Mouse (Mus musculus) liver, postnatal 0 days (tissue): ENCODE measurements around the gene Tm9sf3. TPM values are rescaled to one million over a fixed set of nuclear protein-coding genes. Genes with fewer than 3 reads are reported as not detected.
A peak's percentile ranks its signal among the peaks of the same experiment; 100 is the strongest.

Experiments used
- ATAC-seq: fragments of 200-750 bp; cut with Nextera tagmentation; 2 replicates; pipeline ENCODE4 v1.8.0; 2017; ENCODE audit warnings: mild to moderate bottlenecking, moderate library complexity
- DNase-seq: peaks from one replicate; pipeline ENCODE4 v3.0.0-alpha.2; 2016
- H3K27ac ChIP-seq: fragments of 300-500 bp; sonication (generic); 2 replicates; pipeline ENCODE4 v1.5.1; 2014; ENCODE audit warnings: antibody characterized with exemption, moderate library complexity, mild to moderate bottlenecking, low read depth
- H3K27me3 ChIP-seq: fragments of 300-500 bp; sonication (generic); 2 replicates; pipeline ENCODE4 v1.6.1; 2014; ENCODE audit warnings: low read length, control low read depth, mixed read lengths; ENCODE audit not compliant: insufficient read depth
- H3K36me3 ChIP-seq: fragments of 300-500 bp; sonication (generic); replicated peaks from 2 replicates; pipeline ENCODE4 v1.6.1; 2014; ENCODE audit warnings: mild to moderate bottlenecking, control low read depth, low read length, moderate library complexity, mixed read lengths; ENCODE audit not compliant: insufficient read depth
- H3K4me1 ChIP-seq: fragments of 300-500 bp; sonication (generic); 2 replicates; pipeline ENCODE4 v1.6.1; 2014; ENCODE audit warnings: antibody characterized with exemption, mild to moderate bottlenecking, control low read depth; ENCODE audit not compliant: insufficient read depth
- H3K4me2 ChIP-seq: fragments of 300-500 bp; sonication (generic); 2 replicates; pipeline ENCODE4 v1.6.1; 2014; ENCODE audit warnings: low read depth, mild to moderate bottlenecking, low read length, moderate library complexity, mixed read lengths
- H3K4me3 ChIP-seq: fragments of 300-500 bp; sonication (generic); 2 replicates; pipeline ENCODE4 v1.5.1; 2014; ENCODE audit warnings: low read depth, low read length
- H3K9ac ChIP-seq: fragments of 300-500 bp; sonication (generic); replicated peaks from 2 replicates; pipeline ENCODE4 v1.6.1; 2014; ENCODE audit warnings: mild to moderate bottlenecking, moderate library complexity
- H3K9me3 ChIP-seq: fragments of 300-500 bp; sonication (generic); 2 replicates; pipeline ENCODE4 v1.6.1; 2016; ENCODE audit warnings: mild to moderate bottlenecking, control low read depth, low read length, mixed read lengths
- CTCF ChIP-seq: sonication (generic); IDR thresholded peaks from 2 replicates; pipeline ENCODE4 v1.5.1; 2016; ENCODE audit warnings: antibody characterized with exemption, low read depth
- EP300 ChIP-seq: IDR thresholded peaks from 2 replicates; pipeline ENCODE4 v1.6.1; 2016; ENCODE audit warnings: antibody characterized with exemption, low read depth, mild to moderate bottlenecking
- WGBS: fragments of 180-500 bp; shearing (Covaris S2); extraction: QIAGEN DNeasy Blood & Tissue Kit; methylation state at CpG from one replicate; pipeline ENCODE4 v1.1.7; 2014; ENCODE audit not compliant: insufficient replicate concordance; 5-methylcytosine and 5-hydroxymethylcytosine counted together
- polyA plus RNA-seq: library from polyadenylated mRNA; unstranded; fragments of >200 nt; fragmentation: Nextera tagmentation; extraction: Ambion mirVana; gene quantifications from 2 replicates; pipeline ENCODE4 v1.2.1, GENCODE M21; 2015

Gene Tm9sf3
- polyA plus RNA-seq, 1 experiment from 2014 or later: 45.8 TPM

DNA sequence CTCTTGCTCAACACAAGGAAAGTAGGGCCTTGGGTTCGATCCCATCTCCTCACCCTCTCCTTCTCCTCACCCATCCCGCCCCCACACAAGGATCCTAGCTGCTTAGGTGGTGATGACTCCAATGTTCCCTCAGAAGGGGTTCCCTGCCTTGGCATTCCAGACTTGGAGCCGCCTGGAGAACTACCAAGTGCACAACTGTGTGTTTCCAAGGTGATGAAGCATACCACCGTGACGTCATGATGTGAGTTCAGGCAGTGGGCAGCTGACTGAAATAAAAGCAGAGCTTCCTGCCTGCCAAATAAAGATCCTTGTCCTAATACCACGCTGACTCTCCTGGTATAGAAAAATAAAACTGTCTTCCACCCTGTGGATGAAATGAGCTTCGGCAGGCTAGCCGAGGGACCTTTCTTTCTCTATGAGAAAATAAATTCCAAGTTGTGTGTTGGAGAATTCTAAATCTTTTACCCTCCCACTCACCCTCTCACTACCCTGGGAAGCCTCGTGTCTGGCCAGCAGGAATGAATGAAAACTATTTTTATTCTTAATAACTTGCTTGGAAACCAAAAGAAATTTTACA is 6.4 kb upstream of the Tm9sf3 start:
- no peaks in the 10 kb centered on the region for H3K9me3 ChIP-seq
- ATAC-seq: no peak
- H3K9ac ChIP-seq: no peak overlapping the region
- H3K4me3 ChIP-seq: no peak overlapping the region
- 73% methylated on average over 9 of the region's 9 CpGs for WGBS
- H3K4me2 ChIP-seq: no peak overlapping the region
- no peak for TF ChIP-seq EP300
- TF ChIP-seq CTCF: no peak
- no peaks in the 10 kb centered on the region for H3K27me3 ChIP-seq
- DNase-seq: no peak
- peaks cover 14% of the 10 kb centered on the region for H3K36me3 ChIP-seq
- H3K4me1 ChIP-seq: peaks cover 6% of the 10 kb centered on the region
- H3K27ac ChIP-seq: no peak overlapping the region

GRCm38 (mm10) chr19:41266251-41266901 is 2.6 kb upstream of the Tm9sf3 start:
- Histone ChIP-seq H3K4me1 (peaks cover 12% of the 10 kb centered on the region), H3K27me3 (no peaks in the 10 kb centered on the region), H3K9ac (no peak overlapping the region), H3K27ac (no peak overlapping the region), H3K9me3 (no peaks in the 10 kb centered on the region), H3K36me3 (0 out of 2 replicates have a peak, but pooled peaks cover 2% of the 10 kb centered on the region), H3K4me2 (no peak overlapping the region), H3K4me3 (no peak overlapping the region)
- no peak for DNase-seq
- no peak for ATAC-seq
- no peak for TF ChIP-seq EP300
- WGBS: 65% methylated on average over 8 of the region's 8 CpGs

DNA sequence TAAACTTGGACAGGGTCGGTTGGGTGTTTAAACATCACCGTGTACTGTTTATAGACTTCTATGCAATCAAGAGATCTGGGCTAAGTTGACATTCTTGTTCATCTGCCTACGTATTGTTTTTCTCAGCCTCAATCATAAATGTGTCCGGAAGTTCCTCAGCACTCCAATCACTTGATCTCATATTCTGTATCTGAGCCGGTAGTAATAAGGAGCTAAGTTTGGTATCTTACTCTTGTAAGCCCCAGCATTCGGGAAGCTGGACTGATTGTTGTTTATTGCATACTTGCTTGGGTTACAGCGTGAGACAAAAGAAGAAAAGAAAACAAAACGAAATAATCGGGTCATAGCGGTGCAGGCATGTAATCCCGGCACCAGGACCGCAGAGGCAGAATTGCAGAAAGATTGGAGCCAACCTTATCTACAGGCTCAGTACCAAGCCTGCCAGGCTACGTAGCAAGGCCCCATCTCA is 568 bp upstream of the Tm9sf3 start:
- H3K27ac ChIP-seq: peak overlapping the region; percentile 100
- H3K4me3 ChIP-seq: peak overlapping the region; percentile 80
- peak overlapping the region; percentile 96 for H3K4me2 ChIP-seq
- 0 out of 2 replicates have a peak, but pooled peaks cover 2% of the 10 kb centered on the region for H3K36me3 ChIP-seq
- peak overlapping the region; percentile 90 for H3K9ac ChIP-seq
- no peak for TF ChIP-seq EP300
- TF ChIP-seq CTCF: no peak
- ATAC-seq (peak; percentile 1; the same call in 1 of the 2 replicates), DNase-seq (no peak)
- no peaks in the 10 kb centered on the region for H3K27me3 ChIP-seq
- WGBS: 18% methylated on average over 13 of the region's 13 CpGs
- peaks cover 22% of the 10 kb centered on the region for H3K4me1 ChIP-seq
- no peaks in the 10 kb centered on the region for H3K9me3 ChIP-seq

DNA sequence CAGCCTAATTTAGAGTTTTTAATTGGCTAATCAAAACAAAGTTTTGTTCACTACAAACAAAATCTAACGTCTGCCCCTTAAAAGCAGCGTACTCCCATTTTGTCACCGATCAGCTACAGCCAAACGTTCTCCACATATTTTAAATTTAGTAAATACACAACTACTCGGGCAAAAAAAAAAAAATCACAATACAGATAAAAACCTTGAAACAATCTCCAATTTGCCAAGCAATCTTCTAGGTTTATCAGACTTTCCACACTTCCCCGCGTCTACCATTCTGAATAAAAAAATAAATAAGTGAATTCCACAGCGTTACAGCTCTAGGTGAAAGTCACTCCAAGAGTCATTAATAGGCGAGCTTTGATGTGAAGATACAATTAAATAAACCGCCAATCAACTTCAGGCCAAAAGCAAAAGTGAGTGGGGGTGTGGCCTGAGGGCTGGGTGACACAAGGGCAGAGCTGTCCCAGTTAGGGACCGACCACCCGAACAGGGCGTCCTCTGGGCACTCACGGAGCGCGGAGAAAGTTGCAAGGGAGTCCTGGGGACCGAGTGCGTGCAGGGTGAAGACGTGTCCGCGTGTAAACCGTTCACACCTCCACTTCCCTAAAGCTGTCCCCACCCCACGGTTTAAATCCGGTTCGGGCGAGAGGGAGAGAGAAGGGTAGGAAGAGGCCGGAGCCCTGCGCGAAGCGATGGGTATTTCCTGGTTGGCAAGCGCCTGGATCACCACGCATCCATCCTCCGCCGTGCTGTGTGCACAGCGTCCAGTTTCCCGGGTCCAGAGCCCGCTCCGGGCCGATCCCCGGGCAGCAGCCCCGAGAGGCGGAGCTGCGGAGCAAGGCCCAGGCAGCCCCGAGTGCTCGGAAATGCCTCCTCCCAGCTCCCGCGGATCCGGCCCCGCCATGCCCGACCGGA is 826 bp downstream of the Tm9sf3 start:
- 0 out of 2 replicates have a peak, but pooled peaks cover 2% of the 10 kb centered on the region for H3K36me3 ChIP-seq
- H3K4me2 ChIP-seq: peak overlapping the region; percentile 96
- peak overlapping the region; percentile 90 for H3K9ac ChIP-seq
- TF ChIP-seq EP300 (no peak), CTCF (no peak)
- peak; percentile 84 for ATAC-seq
- peak; percentile 81 for DNase-seq
- 3% methylated on average over 51 of the region's 51 CpGs for WGBS
- peak overlapping the region; percentile 80 for H3K4me3 ChIP-seq
- H3K4me1 ChIP-seq: peaks cover 30% of the 10 kb centered on the region
- no peaks in the 10 kb centered on the region for H3K9me3 ChIP-seq
- H3K27me3 ChIP-seq: no peaks in the 10 kb centered on the region
- H3K27ac ChIP-seq: peak overlapping the region; percentile 100

- no peaks in the 10 kb centered on the region for H3K27me3 ChIP-seq
These were observed 3.1 kb downstream of the Tm9sf3 start for GRCm38 (mm10) chr19:41260736-41261135.

DNA sequence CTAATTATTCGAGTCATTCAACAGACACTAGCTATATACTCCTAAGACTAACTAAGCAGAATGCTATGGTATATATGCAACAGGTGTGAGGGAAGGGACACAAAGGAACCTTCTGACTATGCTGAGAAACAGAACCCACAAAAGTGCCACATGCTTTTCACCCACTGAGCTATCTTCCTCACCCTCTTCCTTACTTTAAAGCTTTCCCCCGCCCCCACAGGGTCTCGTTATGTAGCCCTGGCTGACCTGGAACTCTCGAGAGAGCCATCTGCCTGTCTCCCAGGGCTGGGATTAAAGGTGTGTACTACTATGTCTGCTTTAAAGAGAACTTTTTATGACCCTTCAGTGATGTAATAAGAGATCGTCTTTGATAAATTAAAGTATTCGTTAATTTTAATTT is 4.5 kb downstream of the Tm9sf3 start:
- H3K4me3 ChIP-seq: no peak overlapping the region
- no peaks in the 10 kb centered on the region for H3K9me3 ChIP-seq
- no peak overlapping the region for H3K27ac ChIP-seq
- TF ChIP-seq EP300 (no peak), CTCF (no peak)
- WGBS: 75% methylated on average over 6 of the region's 6 CpGs
- no peak overlapping the region for H3K4me2 ChIP-seq
- H3K27me3 ChIP-seq: no peaks in the 10 kb centered on the region
- H3K36me3 ChIP-seq: peaks cover 9% of the 10 kb centered on the region
- no peak overlapping the region for H3K9ac ChIP-seq
- DNase-seq (no peak), ATAC-seq (no peak)
- peaks cover 24% of the 10 kb centered on the region for H3K4me1 ChIP-seq

More at GRCm38 (mm10) chr19:41260736-41261135, 3.1 kb downstream of the Tm9sf3 start:
- Histone ChIP-seq H3K27ac (no peak overlapping the region), H3K36me3 (0 out of 2 replicates have a peak, but pooled peaks cover 4% of the 10 kb centered on the region), H3K4me2 (no peak overlapping the region), H3K9ac (no peak overlapping the region), H3K9me3 (no peaks in the 10 kb centered on the region), H3K4me1 (peaks cover 30% of the 10 kb centered on the region), H3K4me3 (no peak overlapping the region)
- 59% methylated on average over 3 of the region's 3 CpGs for WGBS
- TF ChIP-seq CTCF (no peak), EP300 (no peak)
- DNase-seq (peak; percentile 13), ATAC-seq (no peak)
